Mouse (Mus musculus) small intestine, adult 2 months (tissue): ENCODE measurements at regions not wholly inside any gene's neighbourhood (a gene's known extent, or its start where the extent isn't known, plus 50 kb on each side); places are given as distances from the start of the nearest gene placed in this dataset.

Source experiments
- CTCF ChIP-seq: fragments of 200-500 bp; IDR thresholded peaks from 2 replicates; pipeline ENCODE4 v1.5.1; 2012; ENCODE audit warnings: low read depth, mild to moderate bottlenecking, control low read depth, inconsistent platforms, low read length, moderate library complexity, mixed read lengths; ENCODE audit not compliant: insufficient replicate concordance, insufficient read length; ENCODE audit errors: extremely low read depth
- POLR2A ChIP-seq: fragments of 200-500 bp; IDR thresholded peaks from 2 replicates; pipeline ENCODE4 v1.6.1; 2012; ENCODE audit warnings: low read depth, mild to moderate bottlenecking, control low read depth, inconsistent platforms, low read length, moderate library complexity

- TF ChIP-seq CTCF (no peak), POLR2A (no peak)
Observed at GRCm38 (mm10) chr12:12625788-12626187, 315.9 kb downstream of the Mycn start.
